Mouse (Mus musculus) frontal cortex, postnatal 25 days (tissue): Measurements from ENCODE around the gene Dgkh.
"Not testable (repeated sequence)": the region's sequence is repeated elsewhere in the genome, so short reads cannot be mapped to it uniquely, and the experiment has no call there.

Experiments
- DNase-seq, 2 experiments: peaks; one replicate each; pipeline ENCODE4 v3.0.0; 2022; ENCODE audit warnings: low spot score in 2 of 2

The Dgkh gene

DNA sequence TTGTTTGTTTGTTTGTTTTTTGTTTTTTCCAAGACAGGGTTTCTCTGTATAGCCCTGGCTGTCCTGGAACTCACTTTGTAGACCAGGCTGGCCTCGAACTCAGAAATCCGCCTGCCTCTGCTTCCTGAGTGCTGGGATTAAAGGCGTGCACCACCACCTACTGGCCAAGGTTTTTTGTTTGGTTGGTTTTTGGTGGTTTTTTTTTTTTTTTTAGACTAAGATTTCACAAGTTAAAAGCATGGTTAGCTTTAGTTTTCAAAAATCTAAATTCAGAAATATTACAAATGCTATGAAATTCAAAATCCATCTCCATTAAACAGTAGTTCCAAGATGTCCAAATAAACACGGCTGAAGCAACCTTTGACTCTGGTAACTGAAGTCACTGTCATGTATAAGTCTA, 8.9 kb downstream of the Dgkh start:
- not testable (repeated sequence) for DNase-seq

DNA sequence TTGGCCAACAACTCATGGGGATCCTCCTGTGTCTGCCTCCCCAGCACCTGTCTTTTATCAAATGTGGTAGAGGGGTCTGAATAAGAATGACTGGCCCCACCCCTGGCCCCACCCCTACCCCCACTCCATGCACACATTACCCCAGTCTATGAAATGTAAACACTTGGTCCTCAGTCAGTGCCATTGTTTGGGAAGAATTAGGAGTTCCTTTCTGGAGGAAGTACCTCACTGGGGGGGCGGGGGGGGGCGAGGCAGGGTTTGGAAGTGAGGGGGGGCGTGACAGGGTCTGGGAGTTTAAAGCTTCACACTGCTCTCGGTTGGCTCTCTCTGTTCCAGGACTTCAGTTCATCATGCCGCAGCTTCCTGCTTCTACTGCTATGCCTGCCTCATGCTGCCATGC, 10.5 kb downstream of the Dgkh start:
- DNase-seq: no peak

DNA sequence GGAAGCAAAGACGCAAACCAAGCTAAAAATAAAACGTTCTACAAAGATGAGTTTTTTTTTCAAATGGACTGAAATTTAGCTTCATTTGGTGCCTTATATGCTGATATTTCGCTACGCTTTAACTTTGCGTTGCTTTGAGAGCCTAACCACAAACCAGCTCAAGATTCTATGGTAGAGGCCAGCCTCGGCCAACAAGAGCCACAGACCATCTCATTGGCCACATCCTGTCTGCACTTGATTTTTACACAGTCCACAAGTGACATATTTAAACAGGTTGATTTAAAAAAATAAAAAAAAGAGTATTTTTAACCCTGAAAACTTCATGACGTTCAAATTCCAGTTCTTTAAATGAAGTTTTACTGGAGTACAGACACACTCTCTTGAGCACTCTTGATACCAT, 16.5 kb downstream of the Dgkh start:
- DNase-seq: no peak

DNA sequence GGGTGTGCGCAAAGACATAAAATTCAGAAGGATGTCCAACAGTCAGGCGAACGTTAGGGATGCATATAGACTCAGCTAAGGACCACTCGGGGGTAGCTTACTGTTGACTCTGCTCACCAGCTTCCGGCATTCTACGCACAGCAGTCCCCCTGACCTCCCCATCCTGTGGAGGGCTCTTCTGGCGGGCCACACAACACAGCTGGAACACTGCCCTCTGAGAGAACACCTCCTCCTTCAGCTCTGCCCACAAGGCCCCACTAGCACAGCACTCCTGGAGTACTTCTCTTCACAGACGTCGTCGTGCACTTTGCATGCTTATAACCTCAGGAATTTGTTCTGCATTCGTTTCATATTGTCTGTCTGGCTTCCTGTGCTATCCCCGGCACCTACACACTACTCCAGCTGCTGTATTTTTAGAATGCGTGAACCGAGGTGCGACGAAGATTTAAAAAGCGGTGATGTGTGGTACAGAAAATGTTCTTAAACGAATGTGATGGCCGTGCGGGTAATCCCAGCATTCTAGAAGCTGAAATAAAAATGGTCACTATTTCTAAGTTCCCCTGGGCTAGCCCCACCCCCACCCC, 19.9 kb downstream of the Dgkh start:
- peak in 1 of 2 experiments; percentile 36 for DNase-seq

DNA sequence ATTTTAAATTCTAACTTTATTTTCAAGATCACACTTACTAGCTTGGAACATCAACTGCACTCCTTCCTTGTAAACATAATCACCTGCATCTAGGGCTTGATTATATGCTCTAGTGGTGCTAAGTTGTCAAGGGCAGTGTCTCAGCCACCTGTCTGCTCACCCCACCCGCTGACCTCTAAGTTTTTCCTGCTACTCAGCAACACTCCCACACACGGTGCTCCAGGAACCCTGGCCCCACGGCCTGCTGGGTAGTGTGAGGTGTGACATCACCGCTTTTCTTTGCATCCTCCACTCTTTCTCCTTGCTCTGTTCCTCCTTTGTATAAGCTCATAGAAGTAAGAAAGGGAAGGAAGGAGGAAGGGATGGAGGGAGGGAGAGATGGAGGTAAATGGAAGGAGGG, 21.9 kb downstream of the Dgkh start:
- no peak for DNase-seq

DNA sequence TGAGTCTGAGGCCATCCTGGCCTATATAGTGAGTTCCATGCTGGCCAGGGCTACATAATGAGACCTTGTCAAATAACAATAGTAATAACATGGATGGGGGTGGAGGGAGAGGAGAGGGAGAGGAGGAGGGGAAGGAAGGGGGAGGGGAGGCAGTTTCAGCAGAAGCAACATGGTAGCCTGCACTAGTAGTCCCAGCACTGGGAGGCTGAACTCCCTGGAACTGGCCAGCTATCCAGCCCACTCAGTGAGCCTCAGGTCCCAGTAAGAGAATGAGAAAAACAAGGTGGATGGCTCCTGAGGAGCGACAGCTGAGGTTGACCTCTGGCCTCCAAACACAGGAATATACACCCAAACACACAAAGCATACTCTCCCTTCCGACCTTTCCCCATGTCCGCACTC, 27.0 kb downstream of the Dgkh start:
- no peak for DNase-seq

DNA sequence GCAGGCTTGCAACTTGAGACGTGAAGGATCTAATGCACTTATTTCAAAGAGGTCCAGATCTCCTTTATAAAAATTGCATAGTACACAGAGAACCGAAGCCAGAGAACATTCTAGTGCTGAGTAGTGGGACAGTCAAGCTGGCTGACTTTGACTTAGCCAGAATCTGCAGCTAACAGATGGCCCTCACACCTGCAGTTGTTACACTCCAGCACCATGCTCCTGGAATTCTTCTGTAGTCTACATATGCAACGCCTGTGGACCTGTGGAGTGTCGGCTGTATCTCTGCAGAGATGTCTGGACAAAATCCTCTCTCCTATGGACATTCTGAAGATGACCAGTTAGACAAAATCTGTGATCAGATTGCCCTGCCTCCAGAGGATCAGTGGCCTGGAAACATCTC, 28.6 kb downstream of the Dgkh start:
- no peak for DNase-seq

DNA sequence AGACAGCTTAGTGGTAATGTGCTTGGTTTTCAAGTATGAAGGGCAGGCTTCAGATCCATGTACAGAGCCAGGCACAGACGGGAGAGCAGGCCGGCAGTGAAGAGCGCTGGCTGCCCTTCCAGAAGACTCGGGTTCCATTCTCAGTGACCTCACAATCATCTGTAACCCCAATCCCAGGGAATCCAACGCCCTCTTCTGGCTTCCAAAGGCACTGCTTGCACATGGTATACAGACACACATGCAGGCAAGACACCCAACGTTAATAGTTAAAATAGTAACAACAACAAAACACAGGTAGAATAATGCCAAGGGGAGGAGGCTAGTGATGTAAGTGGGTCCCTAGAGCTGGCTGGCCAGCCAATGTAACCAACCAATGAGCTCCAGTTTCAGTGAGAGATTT, 29.2 kb downstream of the Dgkh start:
- no peak for DNase-seq

DNA sequence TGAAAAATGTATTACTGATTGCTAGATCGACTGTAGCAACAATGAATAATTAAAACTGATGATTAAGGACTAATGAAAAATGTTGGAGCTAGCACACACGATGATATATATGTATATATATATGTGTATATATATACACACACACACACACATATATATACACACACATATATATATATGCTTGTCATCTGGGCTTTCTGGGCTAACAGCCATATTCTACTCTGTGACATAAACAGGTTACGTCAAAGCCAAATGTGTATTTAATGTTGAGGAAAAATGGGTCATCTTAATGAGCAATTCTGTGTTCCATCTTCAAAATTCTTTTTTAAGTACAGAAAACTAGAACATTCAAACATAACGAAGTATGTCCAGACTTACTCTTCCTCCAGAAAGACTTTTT, 30.5 kb downstream of the Dgkh start:
- no peak for DNase-seq

DNA sequence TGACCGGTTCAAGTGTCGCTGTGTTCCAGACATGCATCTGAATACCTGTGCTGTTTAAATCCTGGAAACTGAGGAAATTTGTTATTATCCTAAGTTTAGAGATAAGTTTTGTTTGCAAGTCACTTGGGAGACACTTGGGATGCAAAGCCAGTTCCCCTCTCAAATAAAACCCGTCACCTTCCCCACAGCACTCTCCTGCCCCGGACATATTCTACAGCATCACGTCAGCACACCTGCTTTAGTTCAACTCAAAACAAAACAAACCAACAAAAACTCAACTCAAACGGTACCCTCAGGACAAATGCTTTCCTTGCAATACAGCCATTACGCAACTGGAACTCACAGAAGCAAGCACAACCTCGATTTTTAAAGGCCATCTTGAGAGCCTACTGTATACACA, 31.1 kb downstream of the Dgkh start:
- DNase-seq: no peak

DNA sequence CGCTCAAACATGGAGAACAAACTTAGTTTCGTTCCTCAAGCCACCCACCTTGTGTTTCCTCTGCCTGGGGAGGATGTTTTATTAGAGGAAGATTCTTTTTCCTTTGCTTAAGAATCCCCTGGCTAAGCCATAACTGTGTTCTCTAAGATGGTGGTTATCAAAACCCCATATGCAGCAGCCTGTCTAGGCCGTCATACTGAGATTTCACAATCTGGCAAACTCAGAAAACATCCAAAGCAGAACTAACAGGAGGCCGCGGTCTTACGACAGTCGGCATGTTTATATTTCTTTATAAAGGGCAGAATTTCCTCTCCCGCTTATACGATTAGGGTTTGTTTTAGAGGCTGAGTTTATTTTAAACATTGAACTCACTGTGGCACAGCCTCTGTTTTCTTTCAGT, 31.5 kb downstream of the Dgkh start:
- DNase-seq: no peak

DNA sequence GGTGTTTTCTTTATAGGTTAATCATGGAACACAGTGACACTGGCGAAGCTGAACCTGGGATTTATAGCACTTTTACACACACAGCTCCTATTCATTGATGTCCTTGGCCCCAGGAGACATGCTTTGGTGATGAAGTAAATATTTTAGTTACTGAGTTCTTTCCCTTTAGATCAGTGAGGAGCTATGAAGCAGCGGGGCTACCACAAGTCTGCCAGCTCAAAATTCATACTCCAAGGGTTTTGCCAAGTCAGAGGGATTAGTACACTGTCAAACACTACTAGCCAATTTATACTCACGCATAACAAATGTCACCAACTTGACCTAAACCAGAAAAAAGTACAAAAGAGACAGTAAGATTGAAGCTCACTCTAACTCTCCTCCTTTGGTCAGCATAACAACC, 32.9 kb downstream of the Dgkh start:
- DNase-seq: no peak

DNA sequence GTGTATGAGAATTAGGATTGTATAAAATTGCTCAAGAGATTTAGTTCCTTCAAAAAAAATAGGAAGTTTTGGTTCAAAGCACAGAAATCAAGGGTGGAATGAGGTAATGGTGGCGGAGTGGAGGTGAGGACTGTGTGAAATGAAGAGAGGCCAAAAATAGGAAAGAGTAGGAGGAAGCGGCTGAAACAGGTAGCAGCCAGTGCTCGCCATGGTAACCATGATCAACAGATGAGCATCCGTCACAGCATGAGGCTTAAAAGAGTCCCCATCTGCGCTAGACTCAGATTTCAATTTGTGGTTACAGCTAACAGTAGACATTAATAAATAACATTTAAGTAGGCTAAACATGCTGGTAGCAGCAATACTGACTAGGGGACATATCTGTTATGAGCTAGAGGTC, 33.4 kb downstream of the Dgkh start:
- DNase-seq: no peak

DNA sequence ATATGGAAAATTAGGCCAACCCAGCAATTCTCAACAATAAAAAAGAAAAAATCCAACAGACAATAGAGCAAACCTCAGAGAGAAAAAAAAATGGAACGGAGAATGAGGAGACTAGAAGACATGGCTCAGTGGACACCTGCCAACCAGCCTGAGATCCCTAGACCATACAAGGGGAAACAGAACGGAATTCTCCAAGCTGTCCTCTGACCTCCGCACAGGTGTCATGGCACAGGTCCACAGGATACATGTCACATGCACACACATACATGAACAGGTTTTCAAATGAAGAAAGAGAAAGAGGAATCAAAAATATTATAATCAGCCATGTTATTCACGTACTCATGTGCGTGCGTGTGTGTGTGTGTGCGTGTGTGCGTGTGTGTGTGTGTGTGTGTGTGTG, 38.5 kb downstream of the Dgkh start:
- DNase-seq: no peak

DNA sequence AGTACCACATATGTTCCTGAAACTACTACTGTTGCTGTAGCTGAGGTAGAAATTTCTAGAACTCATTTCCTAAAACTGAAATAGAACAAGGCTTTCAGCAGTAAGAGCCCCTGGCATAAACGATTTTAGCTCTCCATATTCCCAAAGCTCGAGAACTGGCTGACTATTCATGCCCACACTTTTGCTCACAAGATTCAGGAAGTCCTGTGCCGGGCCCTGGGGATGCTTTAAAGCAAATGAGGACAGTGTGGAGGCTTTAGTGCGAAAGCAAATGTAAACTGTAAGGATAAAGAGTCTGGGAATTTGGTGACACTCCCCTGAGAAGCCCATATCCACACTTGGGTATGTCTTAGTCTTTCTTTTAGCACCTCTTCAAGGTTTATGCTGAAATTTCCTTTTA, 40.0 kb downstream of the Dgkh start:
- no peak for DNase-seq

DNA sequence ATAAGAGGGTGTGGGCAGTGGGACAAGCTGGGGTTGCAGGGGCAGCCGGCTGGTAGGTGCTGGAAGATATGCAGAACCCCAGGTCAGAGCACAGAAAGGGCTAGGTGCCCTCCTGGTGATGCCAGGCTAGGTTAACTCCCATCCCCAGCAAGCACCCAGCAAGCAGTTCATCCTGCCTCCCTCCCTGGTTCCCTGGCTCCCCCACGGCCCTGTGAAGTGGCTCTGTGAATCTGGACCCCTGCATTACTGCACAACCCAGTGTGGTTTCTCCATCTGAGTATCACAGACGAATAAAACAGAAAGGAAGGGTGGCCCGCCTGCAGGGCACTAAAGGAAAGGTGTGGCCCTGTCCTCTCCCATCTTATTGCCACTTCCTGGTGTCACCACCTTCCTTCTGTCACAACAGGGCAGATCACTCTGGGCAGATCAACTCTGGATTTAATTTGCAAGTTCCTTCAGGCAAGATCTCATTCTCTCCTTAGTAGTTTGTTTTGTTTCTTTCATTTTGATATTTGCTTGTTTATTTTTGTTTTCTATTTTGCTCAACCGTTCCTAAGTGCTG, 40.6 kb downstream of the Dgkh start:
- DNase-seq: no peak

DNA sequence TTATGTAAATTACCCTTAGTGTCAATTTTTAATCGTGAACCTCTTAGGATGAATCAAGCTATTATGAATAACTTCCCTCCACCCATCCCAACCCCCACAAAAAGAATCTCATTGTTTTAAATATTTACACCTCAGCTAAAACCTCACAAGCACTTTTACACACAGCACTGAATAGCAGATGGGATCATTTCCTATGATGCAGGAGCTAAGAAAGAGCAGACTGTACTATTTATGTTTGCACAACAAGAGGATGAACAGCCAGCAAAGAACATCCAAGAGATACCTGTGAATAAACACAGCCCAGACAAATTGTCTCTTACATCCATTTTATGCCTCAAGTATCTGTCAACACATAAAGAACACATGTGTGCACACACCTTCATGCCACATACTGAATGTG, 41.7 kb downstream of the Dgkh start:
- DNase-seq: no peak

DNA sequence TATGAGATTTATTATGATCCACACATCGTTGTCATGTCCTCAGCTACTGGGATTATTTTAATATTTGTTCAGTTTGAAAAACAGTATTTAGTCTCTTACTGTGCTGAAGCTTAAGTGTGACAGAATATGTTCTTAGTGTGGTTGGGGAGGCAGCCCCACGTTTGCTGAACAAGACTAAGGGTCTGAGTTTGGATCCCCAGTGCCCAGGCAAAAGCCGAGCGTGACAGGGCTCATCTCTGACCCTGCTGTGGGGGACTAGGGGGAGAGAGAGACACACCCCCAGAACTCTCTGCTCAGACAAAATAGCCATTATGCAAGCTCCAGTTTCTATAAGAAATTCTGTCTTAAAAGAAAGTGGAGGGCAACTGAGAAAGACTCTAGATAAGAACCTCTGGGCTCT, 42.2 kb downstream of the Dgkh start:
- DNase-seq: no peak

DNA sequence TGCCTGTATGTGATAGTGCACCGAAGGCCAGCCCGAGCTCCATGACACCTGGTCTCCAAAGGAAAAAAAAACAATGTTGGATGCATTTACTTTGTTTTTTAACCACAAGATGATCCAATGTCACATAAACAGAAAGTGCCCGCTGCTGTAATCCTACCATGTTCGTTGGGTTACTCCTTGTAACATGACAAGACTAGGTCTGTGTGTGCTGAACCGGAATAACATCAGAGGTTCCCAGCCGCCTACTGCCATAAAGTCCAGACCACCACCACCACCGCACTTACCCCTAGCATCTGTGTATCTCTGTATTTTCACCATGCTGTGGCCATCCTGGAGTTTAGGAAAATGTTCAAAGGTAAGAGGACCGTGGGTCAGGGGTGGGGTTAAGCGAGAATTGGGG, 42.6 kb downstream of the Dgkh start:
- DNase-seq: no peak

DNA sequence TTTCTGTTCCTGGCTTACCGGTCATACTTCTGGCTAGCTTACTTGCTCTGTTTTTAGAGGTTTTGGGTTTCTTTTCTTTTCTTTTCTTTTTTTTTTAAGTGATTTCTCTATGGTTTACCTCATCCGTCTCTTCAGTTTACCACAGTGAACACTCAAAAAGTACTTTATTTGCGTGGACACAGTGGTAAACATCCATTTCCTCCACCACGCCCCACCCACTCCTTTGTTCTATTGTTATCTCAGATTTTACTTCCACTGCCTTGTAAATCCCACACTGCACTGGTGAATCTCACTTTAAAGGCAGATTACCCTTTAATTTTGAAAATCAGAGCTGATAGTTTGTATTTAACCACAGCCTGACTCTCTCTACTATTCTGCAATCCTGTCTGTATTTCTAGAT, 44.9 kb downstream of the Dgkh start:
- DNase-seq: no peak

DNA sequence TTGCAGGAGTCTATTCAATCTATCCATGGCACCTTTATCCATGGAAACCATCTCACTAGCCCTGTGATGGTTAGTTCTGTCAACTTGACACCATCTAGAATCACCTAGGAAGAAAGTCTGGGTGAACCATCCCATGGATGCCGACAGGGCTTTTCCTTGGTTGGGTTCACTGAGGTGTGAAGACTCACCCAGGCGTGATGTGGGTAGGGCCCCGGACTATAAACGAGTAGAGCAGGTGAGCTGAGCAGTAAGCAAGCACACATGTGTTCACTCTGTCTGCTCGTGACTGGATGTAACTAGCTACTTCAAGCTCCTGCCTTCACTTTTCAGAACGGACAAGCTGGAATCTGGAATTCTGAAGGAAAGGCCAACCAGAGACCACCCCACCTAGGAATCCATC, 45.9 kb downstream of the Dgkh start:
- DNase-seq: no peak

DNA sequence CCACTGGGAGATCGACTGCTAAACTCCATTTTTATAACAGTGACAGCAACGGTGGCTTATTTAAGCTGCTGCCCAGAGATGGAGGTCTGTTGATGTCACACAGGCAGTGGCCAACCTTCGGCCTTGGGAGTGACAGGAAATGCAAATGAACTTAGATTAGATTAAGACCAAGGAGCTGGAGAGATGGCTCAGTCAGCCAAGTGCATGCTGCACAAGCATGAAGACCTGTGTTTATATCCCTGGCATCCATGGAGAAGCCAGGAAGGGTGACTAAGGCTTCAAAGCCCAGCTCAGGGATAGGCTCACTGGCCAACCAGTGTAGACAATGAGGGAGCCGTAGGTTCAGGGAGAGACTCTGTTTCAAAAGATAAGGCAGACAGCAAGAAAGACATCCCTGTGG, 48.4 kb downstream of the Dgkh start:
- DNase-seq: no peak

DNA sequence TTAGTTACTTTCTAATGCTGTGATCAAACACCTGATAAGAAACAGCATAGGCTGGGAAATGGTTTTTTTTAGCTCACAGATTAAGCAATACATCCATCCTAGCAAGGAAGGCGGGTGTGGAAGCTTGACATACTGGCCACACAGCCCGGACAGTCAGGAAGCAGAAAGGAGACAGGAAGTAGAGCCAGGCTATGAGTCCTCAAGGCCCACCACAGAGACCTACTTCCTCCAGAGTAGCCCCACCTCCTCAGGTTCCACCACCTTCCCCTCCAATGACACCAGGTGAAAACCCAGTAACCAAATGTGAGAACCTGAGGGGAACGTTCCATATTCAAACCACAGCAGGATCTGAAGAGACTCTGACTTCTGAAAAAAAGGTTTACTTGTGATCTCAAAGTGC, 53.6 kb downstream of the Dgkh start:
- DNase-seq: no peak

DNA sequence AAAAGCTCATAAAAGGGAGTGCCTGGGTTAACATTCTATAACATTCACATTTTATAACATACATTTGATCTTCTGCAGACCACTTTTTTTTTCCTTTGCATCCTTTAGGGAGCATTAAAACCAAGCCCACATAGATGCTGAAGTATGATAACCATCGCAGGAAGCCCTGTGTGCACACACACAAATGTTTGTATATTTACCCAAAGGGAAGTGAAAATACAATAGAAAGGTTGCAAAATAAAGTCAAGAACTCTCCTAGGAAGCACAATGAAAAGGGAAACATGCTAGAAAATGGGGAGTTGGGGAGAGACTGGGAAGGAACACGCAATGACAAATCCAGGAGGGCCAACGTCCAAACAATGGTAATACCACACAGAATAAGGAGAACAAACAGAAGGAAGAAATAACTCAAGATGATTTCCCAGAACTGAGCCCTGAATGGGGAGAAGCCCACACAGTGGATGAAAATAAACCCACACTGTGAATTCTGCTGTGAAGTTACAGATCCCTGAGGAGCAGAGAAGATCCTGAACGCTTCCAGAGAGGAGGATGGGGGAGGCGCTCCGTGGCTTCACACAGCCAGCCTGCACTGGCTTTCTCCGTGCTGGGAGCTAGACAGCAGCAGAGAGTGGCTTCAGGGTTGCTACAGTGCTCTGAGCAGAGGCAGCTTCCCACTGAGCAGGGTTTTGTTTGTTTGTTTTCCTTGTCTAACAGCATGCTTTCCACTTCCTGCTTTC, 54.6 kb downstream of the Dgkh start:
- DNase-seq: peak; percentile 51 to 60
